Mouse (Mus musculus): Measurements from ENCODE around the gene Brcc3. TPM values are rescaled to one million over a fixed set of nuclear protein-coding genes. Genes with fewer than 3 reads are reported as not detected.

Gene Brcc3
- polyA plus RNA-seq (2014; fragmentation: Nextera tagmentation; extraction: Ambion mirVana): 49.8 and 50.2 TPM in 2 replicates

- ATAC-seq (ENCODE audit: insufficient number of reproducible peaks, insufficient read depth, low FRiP score, low read depth): peak; percentile 100
- Histone ChIP-seq H3K36me3 (ENCODE audit: control insufficient read depth, insufficient read depth, low read length) (peaks cover 4% of the 10 kb centered on the region; the same call in 1 of the 2 replicates), H3K9ac (ENCODE audit: low read length) (peak within 1 kb of the TSS; percentile 80), H3K4me1 (ENCODE audit: control insufficient read depth in 2 of 2, insufficient read depth in 2 of 2, low read length in 2 of 2) (no peaks in the 10 kb centered on the region), H3K4me3 (ENCODE audit: control insufficient read depth in 1 of 2, insufficient read depth in 1 of 2, low read depth in 1 of 2, low read length in 2 of 2) (peak within 1 kb of the TSS; percentile 54 to 85), H3K9me3 (ENCODE audit: control insufficient read depth, low read length) (no peaks in the 10 kb centered on the region), H3K4me2 (ENCODE audit: low read length) (peak within 1 kb of the TSS; percentile 64), H3K27ac (replicated peaks in 1 of 2; ENCODE audit: control insufficient read depth in 1 of 2, insufficient read depth in 1 of 2, low read depth in 2 of 2, low read length in 2 of 2) (peak within 1 kb of the TSS; percentile 94 to 97), H3K27me3 (ENCODE audit: control insufficient read depth, insufficient read depth, low read length) (no peaks in the 10 kb centered on the region)
- 17% methylated on average over 52 of the region's 52 CpGs for WGBS
Measured at GRCm38 (mm10) chrX:75415936-75416785, at the start of gene Brcc3, which contains the start of the genes Cmc4 and Mtcp1. TSS of gene Brcc3 (plus strand) at chrX:75416628. TSS of gene Cmc4 (minus strand) at chrX:75416584. TSS of gene Mtcp1 (minus strand) at chrX:75416588.

- Histone ChIP-seq H3K4me2 (ENCODE audit: low read length) (no peak overlapping the region), H3K9ac (ENCODE audit: low read length) (no peak overlapping the region), H3K27me3 (ENCODE audit: control insufficient read depth, insufficient read depth, low read length) (no peaks in the 10 kb centered on the region), H3K27ac (replicated peaks in 1 of 2; ENCODE audit: control insufficient read depth in 1 of 2, insufficient read depth in 1 of 2, low read depth in 2 of 2, low read length in 2 of 2) (0 out of 4 replicates have a peak overlapping the region, but pooled peaks of 1 of the 2 experiments have one; percentile 24), H3K4me1 (ENCODE audit: control insufficient read depth in 2 of 2, insufficient read depth in 2 of 2, low read length in 2 of 2) (peaks cover 0 to 4% of the 10 kb centered on the region in 2 experiments; a peak in 1 of 4 replicates), H3K36me3 (ENCODE audit: control insufficient read depth, insufficient read depth, low read length) (no peaks in the 10 kb centered on the region), H3K9me3 (ENCODE audit: control insufficient read depth, low read length) (no peaks in the 10 kb centered on the region), H3K4me3 (ENCODE audit: control insufficient read depth in 1 of 2, insufficient read depth in 1 of 2, low read depth in 1 of 2, low read length in 2 of 2) (no peak overlapping the region)
- ATAC-seq (ENCODE audit: insufficient number of reproducible peaks, insufficient read depth, low FRiP score, low read depth): peak; percentile 35; the same call in 1 of the 2 replicates
Measured at GRCm38 (mm10) chrX:75370197-75370596, 46.2 kb upstream of the Brcc3 start.

GRCm38 (mm10) chrX:75372666-75373425 is 43.6 kb upstream of the Brcc3 start:
- no peak for ATAC-seq (ENCODE audit: insufficient number of reproducible peaks, insufficient read depth, low FRiP score, low read depth)
- H3K4me2 ChIP-seq (ENCODE audit: low read length): no peak overlapping the region
- H3K9me3 ChIP-seq (ENCODE audit: control insufficient read depth, low read length): no peaks in the 10 kb centered on the region
- H3K36me3 ChIP-seq (ENCODE audit: control insufficient read depth, insufficient read depth, low read length): no peaks in the 10 kb centered on the region
- no peaks in the 10 kb centered on the region for H3K27me3 ChIP-seq (ENCODE audit: control insufficient read depth, insufficient read depth, low read length)
- no peak overlapping the region for H3K4me3 ChIP-seq (ENCODE audit: control insufficient read depth in 1 of 2, insufficient read depth in 1 of 2, low read depth in 1 of 2, low read length in 2 of 2)
- H3K9ac ChIP-seq (ENCODE audit: low read length): no peak overlapping the region
- 54% methylated on average over 2 of the region's 2 CpGs for WGBS
- H3K4me1 ChIP-seq (ENCODE audit: control insufficient read depth in 2 of 2, insufficient read depth in 2 of 2, low read length in 2 of 2): peaks cover 0 to 4% of the 10 kb centered on the region in 2 experiments; a peak in 1 of 4 replicates
- H3K27ac ChIP-seq (replicated peaks in 1 of 2; ENCODE audit: control insufficient read depth in 1 of 2, insufficient read depth in 1 of 2, low read depth in 2 of 2, low read length in 2 of 2): no peak overlapping the region

- Histone ChIP-seq H3K4me2 (ENCODE audit: low read length) (no peak overlapping the region), H3K4me1 (ENCODE audit: control insufficient read depth in 2 of 2, insufficient read depth in 2 of 2, low read length in 2 of 2) (no peaks in the 10 kb centered on the region), H3K27me3 (ENCODE audit: control insufficient read depth, insufficient read depth, low read length) (no peaks in the 10 kb centered on the region), H3K9me3 (ENCODE audit: control insufficient read depth, low read length) (no peaks in the 10 kb centered on the region), H3K36me3 (ENCODE audit: control insufficient read depth, insufficient read depth, low read length) (no peaks in the 10 kb centered on the region), H3K27ac (replicated peaks in 1 of 2; ENCODE audit: control insufficient read depth in 1 of 2, insufficient read depth in 1 of 2, low read depth in 2 of 2, low read length in 2 of 2) (no peak overlapping the region), H3K9ac (ENCODE audit: low read length) (no peak overlapping the region), H3K4me3 (ENCODE audit: control insufficient read depth in 1 of 2, insufficient read depth in 1 of 2, low read depth in 1 of 2, low read length in 2 of 2) (no peak overlapping the region)
- no peak for ATAC-seq (ENCODE audit: insufficient number of reproducible peaks, insufficient read depth, low FRiP score, low read depth)
Measured at GRCm38 (mm10) chrX:75376815-75377214, 39.6 kb upstream of the Brcc3 start.

- Histone ChIP-seq H3K9ac (ENCODE audit: low read length) (no peak overlapping the region), H3K9me3 (ENCODE audit: control insufficient read depth, low read length) (no peaks in the 10 kb centered on the region), H3K36me3 (ENCODE audit: control insufficient read depth, insufficient read depth, low read length) (no peaks in the 10 kb centered on the region), H3K27me3 (ENCODE audit: control insufficient read depth, insufficient read depth, low read length) (no peaks in the 10 kb centered on the region), H3K4me3 (ENCODE audit: control insufficient read depth in 1 of 2, insufficient read depth in 1 of 2, low read depth in 1 of 2, low read length in 2 of 2) (no peak overlapping the region), H3K27ac (replicated peaks in 1 of 2; ENCODE audit: control insufficient read depth in 1 of 2, insufficient read depth in 1 of 2, low read depth in 2 of 2, low read length in 2 of 2) (no peak overlapping the region), H3K4me2 (ENCODE audit: low read length) (no peak overlapping the region), H3K4me1 (ENCODE audit: control insufficient read depth in 2 of 2, insufficient read depth in 2 of 2, low read length in 2 of 2) (no peaks in the 10 kb centered on the region)
- no peak for ATAC-seq (ENCODE audit: insufficient number of reproducible peaks, insufficient read depth, low FRiP score, low read depth)
- 62% methylated on average over 1 of the region's 1 CpGs for WGBS
Measured at GRCm38 (mm10) chrX:75381176-75381575, 35.3 kb upstream of the Brcc3 start.

- Histone ChIP-seq H3K4me2 (ENCODE audit: low read length) (peak overlapping the region; percentile 60), H3K4me3 (ENCODE audit: control insufficient read depth in 1 of 2, insufficient read depth in 1 of 2, low read depth in 1 of 2, low read length in 2 of 2) (peak overlapping the region in 1 of 2 experiments; percentile 53; a peak in 3 of 4 replicates), H3K27ac (replicated peaks in 1 of 2; ENCODE audit: control insufficient read depth in 1 of 2, insufficient read depth in 1 of 2, low read depth in 2 of 2, low read length in 2 of 2) (peak overlapping the region in 1 of 2 experiments; percentile 92; a peak in 2 of 4 replicates), H3K9ac (ENCODE audit: low read length) (peak overlapping the region; percentile 81), H3K9me3 (ENCODE audit: control insufficient read depth, low read length) (no peaks in the 10 kb centered on the region), H3K27me3 (ENCODE audit: control insufficient read depth, insufficient read depth, low read length) (no peaks in the 10 kb centered on the region), H3K36me3 (ENCODE audit: control insufficient read depth, insufficient read depth, low read length) (no peaks in the 10 kb centered on the region), H3K4me1 (ENCODE audit: control insufficient read depth in 2 of 2, insufficient read depth in 2 of 2, low read length in 2 of 2) (no peaks in the 10 kb centered on the region)
- no peak for ATAC-seq (ENCODE audit: insufficient number of reproducible peaks, insufficient read depth, low FRiP score, low read depth)
- WGBS: 74% methylated on average over 5 of the region's 5 CpGs
Measured at GRCm38 (mm10) chrX:75381699-75382098, 34.7 kb upstream of the Brcc3 start.

GRCm38 (mm10) chrX:75382195-75382771 is 34.1 kb upstream of the Brcc3 start, which contains the start of the genes Fundc2 and F8:
TSS of gene Fundc2 (plus strand) at chrX:75382399.
TSS of gene F8 (minus strand) at chrX:75382615.
- Histone ChIP-seq H3K9me3 (ENCODE audit: control insufficient read depth, low read length) (no peaks in the 10 kb centered on the region), H3K4me2 (ENCODE audit: low read length) (peak within 1 kb of the TSS; percentile 60), H3K27me3 (ENCODE audit: control insufficient read depth, insufficient read depth, low read length) (no peaks in the 10 kb centered on the region), H3K4me3 (ENCODE audit: control insufficient read depth in 1 of 2, insufficient read depth in 1 of 2, low read depth in 1 of 2, low read length in 2 of 2) (peak within 1 kb of the TSS; percentile 53 to 89), H3K27ac (replicated peaks in 1 of 2; ENCODE audit: control insufficient read depth in 1 of 2, insufficient read depth in 1 of 2, low read depth in 2 of 2, low read length in 2 of 2) (peak within 1 kb of the TSS; percentile 92 to 99), H3K36me3 (ENCODE audit: control insufficient read depth, insufficient read depth, low read length) (no peaks in the 10 kb centered on the region), H3K9ac (ENCODE audit: low read length) (peak within 1 kb of the TSS; percentile 81), H3K4me1 (ENCODE audit: control insufficient read depth in 2 of 2, insufficient read depth in 2 of 2, low read length in 2 of 2) (no peaks in the 10 kb centered on the region)
- ATAC-seq (ENCODE audit: insufficient number of reproducible peaks, insufficient read depth, low FRiP score, low read depth): peak; percentile 91
- WGBS: 15% methylated on average over 21 of the region's 25 CpGs

All from heart, embryonic 14.5 days (tissue).